Mouse (Mus musculus): ENCODE measurements around the gene BC028528. TPM values are rescaled to one million over a fixed set of nuclear protein-coding genes. Genes with fewer than 3 reads are reported as not detected.

Gene BC028528
- total RNA-seq, 1 experiment: 6.4 TPM

DNA sequence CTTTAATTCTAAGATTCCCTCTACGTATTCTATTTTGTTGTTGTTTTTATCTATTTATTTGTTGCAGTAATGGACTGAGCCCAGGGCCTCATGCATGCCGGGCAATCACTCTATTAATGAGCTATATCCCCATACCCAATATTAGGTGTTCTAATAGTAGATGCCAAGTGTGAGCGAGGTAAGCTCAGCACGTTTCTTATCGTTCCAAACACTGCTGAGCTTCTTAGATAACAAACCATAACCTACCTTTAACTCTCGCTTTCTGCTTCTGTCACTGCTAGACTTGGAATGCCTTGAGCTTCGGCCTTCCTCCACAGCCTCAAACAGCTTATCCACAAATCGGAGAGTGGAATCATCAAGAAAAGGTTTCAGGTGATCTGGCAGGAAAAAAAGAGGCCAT is 40.5 kb downstream of the BC028528 start:
- no peaks in the 10 kb centered on the region for H3K9me3 ChIP-seq (ENCODE audit: control insufficient read depth, insufficient read depth, low read depth, low read length)
- H3K27ac ChIP-seq (ENCODE audit: insufficient read depth, low read depth, low read length, poor library complexity, severe bottlenecking): no peak overlapping the region
- peaks cover 40% of the 10 kb centered on the region for H3K36me3 ChIP-seq (ENCODE audit: control insufficient read depth, insufficient read depth, low read length, poor library complexity, severe bottlenecking)
- H3K4me1 ChIP-seq (ENCODE audit: control insufficient read depth in 2 of 2, insufficient read depth in 2 of 2, low read length in 2 of 2, poor library complexity in 1 of 2): no peaks in the 10 kb centered on the region
- no peak overlapping the region for H3K9ac ChIP-seq (ENCODE audit: insufficient read depth, low read depth, low read length, poor library complexity, severe bottlenecking)
- in situ Hi-C loops (cut with MboI; ENCODE audit: low sequenced_read_pairs in 2 of 2, unreplicated experiment in 2 of 2): no loop called here
- TF ChIP-seq MAFK (IDR thresholded peaks at IDR 0.05; ENCODE audit: insufficient read depth, low read depth, low read length): no peak
- TF ChIP-seq ZNF384 (IDR thresholded peaks at IDR 0.05; ENCODE audit: low read depth, low read length): no peak
- H3K4me3 ChIP-seq (ENCODE audit: insufficient read depth in 1 of 2, low read depth in 1 of 2, low read length in 2 of 2, poor library complexity in 1 of 2, severe bottlenecking in 1 of 2): no peak overlapping the region
- DNase-seq (ENCODE audit: low read depth, low spot score): no peak

DNA sequence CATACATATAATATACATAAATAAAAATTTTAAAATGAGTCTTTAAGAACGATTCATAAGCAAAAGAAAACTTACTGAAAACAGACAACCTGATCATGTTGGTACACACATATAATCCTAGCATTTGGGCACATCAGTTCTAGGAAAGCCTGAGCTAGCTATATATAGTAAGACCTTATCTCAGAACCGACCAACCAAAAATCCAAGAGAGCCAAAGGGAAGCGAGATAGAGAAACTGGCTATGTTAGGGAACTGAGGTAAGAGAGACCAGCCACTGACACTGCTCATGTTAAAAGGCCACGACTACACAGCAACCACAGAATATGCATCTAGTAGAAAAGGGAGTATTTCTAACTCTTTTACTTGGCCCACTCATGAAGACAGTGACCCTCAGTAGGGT is 41.2 kb downstream of the BC028528 start:
- H3K4me1 ChIP-seq (ENCODE audit: control insufficient read depth in 2 of 2, insufficient read depth in 2 of 2, low read length in 2 of 2, poor library complexity in 1 of 2): no peaks in the 10 kb centered on the region
- H3K4me3 ChIP-seq (ENCODE audit: insufficient read depth in 1 of 2, low read depth in 1 of 2, low read length in 2 of 2, poor library complexity in 1 of 2, severe bottlenecking in 1 of 2): no peak overlapping the region
- no peak for DNase-seq (ENCODE audit: low read depth, low spot score)
- H3K9me3 ChIP-seq (ENCODE audit: control insufficient read depth, insufficient read depth, low read depth, low read length): no peaks in the 10 kb centered on the region
- peaks cover 46% of the 10 kb centered on the region for H3K36me3 ChIP-seq (ENCODE audit: control insufficient read depth, insufficient read depth, low read length, poor library complexity, severe bottlenecking)
- in situ Hi-C loops (cut with MboI; ENCODE audit: low sequenced_read_pairs in 2 of 2, unreplicated experiment in 2 of 2): no loop called here
- H3K27ac ChIP-seq (ENCODE audit: insufficient read depth, low read depth, low read length, poor library complexity, severe bottlenecking): no peak overlapping the region
- TF ChIP-seq ZC3H11A (IDR thresholded peaks at IDR 0.05; ENCODE audit: borderline replicate concordance, low read depth, low read length): no peak
- TF ChIP-seq MAFK (IDR thresholded peaks at IDR 0.05; ENCODE audit: insufficient read depth, low read depth, low read length): no peak
- no peak for TF ChIP-seq HCFC1 (IDR thresholded peaks at IDR 0.05; ENCODE audit: borderline replicate concordance, insufficient read depth, low read length)
- TF ChIP-seq CHD2 (IDR thresholded peaks at IDR 0.05; ENCODE audit: low read depth, low read length): no peak
- TF ChIP-seq ZNF384 (IDR thresholded peaks at IDR 0.05; ENCODE audit: low read depth, low read length): no peak
- no peak overlapping the region for H3K9ac ChIP-seq (ENCODE audit: insufficient read depth, low read depth, low read length, poor library complexity, severe bottlenecking)

DNA sequence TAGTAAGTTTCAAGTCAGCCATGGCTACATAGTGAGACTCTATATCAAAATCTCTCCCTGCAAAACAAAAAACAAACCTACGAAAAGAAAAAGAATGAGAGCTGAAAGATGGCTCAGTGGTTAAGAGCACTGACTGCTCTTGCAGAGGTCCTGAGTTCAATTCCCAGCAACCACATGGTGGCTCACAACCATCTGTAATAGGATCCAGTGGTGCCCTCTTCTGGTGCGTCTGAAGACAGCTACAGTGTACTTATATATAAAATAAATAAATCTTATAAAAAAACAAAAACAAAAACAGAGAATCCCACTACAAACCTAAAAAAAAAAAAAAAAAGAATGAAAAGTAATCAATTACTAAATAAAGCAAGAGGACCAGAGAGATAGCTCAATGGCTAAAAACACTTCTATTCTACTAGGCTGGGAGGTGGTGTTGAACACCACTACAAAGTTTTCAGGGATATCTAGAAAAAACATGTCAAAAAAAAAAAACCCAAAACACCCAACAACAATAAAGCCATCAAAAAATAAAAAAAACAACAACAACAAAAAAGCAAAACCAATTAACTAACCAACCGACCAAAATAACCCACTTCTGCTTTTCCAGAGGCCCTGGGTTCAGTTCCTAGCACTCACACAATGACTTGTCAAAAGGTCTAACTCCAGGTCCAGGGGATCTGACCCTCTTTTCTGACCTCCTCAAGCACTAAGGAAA is 49.1 kb downstream of the BC028528 start:
- DNase-seq (ENCODE audit: low read depth, low spot score): no peak
- no peak overlapping the region for H3K4me3 ChIP-seq (ENCODE audit: insufficient read depth in 1 of 2, low read depth in 1 of 2, low read length in 2 of 2, poor library complexity in 1 of 2, severe bottlenecking in 1 of 2)
- no peak overlapping the region for H3K9ac ChIP-seq (ENCODE audit: insufficient read depth, low read depth, low read length, poor library complexity, severe bottlenecking)
- no peaks in the 10 kb centered on the region for H3K9me3 ChIP-seq (ENCODE audit: control insufficient read depth, insufficient read depth, low read depth, low read length)
- no peak overlapping the region for H3K27ac ChIP-seq (ENCODE audit: insufficient read depth, low read depth, low read length, poor library complexity, severe bottlenecking)
- in situ Hi-C loops (cut with MboI; ENCODE audit: low sequenced_read_pairs in 2 of 2, unreplicated experiment in 2 of 2): loop anchor here (25.0 kb wide), 1 partner anchor 505 kb away; no protein-coding TSS in a partner anchor
- H3K36me3 ChIP-seq (ENCODE audit: control insufficient read depth, insufficient read depth, low read length, poor library complexity, severe bottlenecking): peaks cover 35% of the 10 kb centered on the region
- H3K4me1 ChIP-seq (ENCODE audit: control insufficient read depth in 2 of 2, insufficient read depth in 2 of 2, low read length in 2 of 2, poor library complexity in 1 of 2): no peaks in the 10 kb centered on the region
- TF ChIP-seq MAFK (IDR thresholded peaks at IDR 0.05; ENCODE audit: insufficient read depth, low read depth, low read length) (no peak), HCFC1 (IDR thresholded peaks at IDR 0.05; ENCODE audit: borderline replicate concordance, insufficient read depth, low read length) (no peak), ZC3H11A (IDR thresholded peaks at IDR 0.05; ENCODE audit: borderline replicate concordance, low read depth, low read length) (no peak), ZNF384 (IDR thresholded peaks at IDR 0.05; ENCODE audit: low read depth, low read length) (no peak), CHD2 (IDR thresholded peaks at IDR 0.05; ENCODE audit: low read depth, low read length) (no peak)

DNA sequence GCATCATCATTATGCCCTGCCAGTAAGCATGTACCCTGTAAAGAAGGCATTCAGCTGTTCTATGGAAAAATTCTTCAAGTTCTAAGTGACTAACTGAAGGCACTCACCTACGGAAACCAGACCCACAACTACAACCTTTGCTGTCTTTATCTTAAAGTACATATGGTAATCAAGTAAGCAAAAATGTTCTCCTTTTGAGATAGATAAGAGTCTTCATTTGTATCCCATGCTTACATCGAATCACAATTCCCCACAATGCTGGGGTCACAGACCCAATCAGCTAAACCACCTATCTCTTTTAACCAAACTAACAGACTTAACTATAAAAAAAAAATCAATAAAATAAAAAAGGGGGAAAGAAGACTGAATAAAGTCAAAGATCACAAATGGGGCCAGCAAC is 52.6 kb downstream of the BC028528 start:
- in situ Hi-C loops (cut with MboI; ENCODE audit: low sequenced_read_pairs in 2 of 2, unreplicated experiment in 2 of 2): loop anchor here (25.0 kb wide), 1 partner anchor 502 kb away; no protein-coding TSS in a partner anchor
- peaks cover 31% of the 10 kb centered on the region for H3K36me3 ChIP-seq (ENCODE audit: control insufficient read depth, insufficient read depth, low read length, poor library complexity, severe bottlenecking)

More for the DNA sequence above, 52.6 kb downstream of the BC028528 start:
- no peak overlapping the region for H3K9ac ChIP-seq (ENCODE audit: insufficient read depth, low read depth, low read length, poor library complexity, severe bottlenecking)
- H3K27ac ChIP-seq (ENCODE audit: insufficient read depth, low read depth, low read length, poor library complexity, severe bottlenecking): no peak overlapping the region
- H3K4me3 ChIP-seq (ENCODE audit: insufficient read depth in 1 of 2, low read depth in 1 of 2, low read length in 2 of 2, poor library complexity in 1 of 2, severe bottlenecking in 1 of 2): no peak overlapping the region
- no peaks in the 10 kb centered on the region for H3K4me1 ChIP-seq (ENCODE audit: control insufficient read depth in 2 of 2, insufficient read depth in 2 of 2, low read length in 2 of 2, poor library complexity in 1 of 2)
- H3K9me3 ChIP-seq (ENCODE audit: control insufficient read depth, insufficient read depth, low read depth, low read length): no peaks in the 10 kb centered on the region
- DNase-seq (ENCODE audit: low read depth, low spot score): no peak
- TF ChIP-seq CHD2 (IDR thresholded peaks at IDR 0.05; ENCODE audit: low read depth, low read length): no peak
- no peak for TF ChIP-seq ZNF384 (IDR thresholded peaks at IDR 0.05; ENCODE audit: low read depth, low read length)
- no peak for TF ChIP-seq HCFC1 (IDR thresholded peaks at IDR 0.05; ENCODE audit: borderline replicate concordance, insufficient read depth, low read length)
- TF ChIP-seq ZC3H11A (IDR thresholded peaks at IDR 0.05; ENCODE audit: borderline replicate concordance, low read depth, low read length): no peak
- TF ChIP-seq MAFK (IDR thresholded peaks at IDR 0.05; ENCODE audit: insufficient read depth, low read depth, low read length): no peak

Other genes starting within 250 kb of the BC028528 start
- 207 and 253 TPM in 2 replicates for gene Mcl1, start 233.2 kb downstream of the BC028528 start, total RNA-seq (2012; rRNA removed)
- gene Adamtsl4, start 204.1 kb downstream of the BC028528 start, total RNA-seq (2012; rRNA removed): 1.9 and 5.0 TPM in 2 replicates
- 4.1 and 13.4 TPM in 2 replicates for gene Ecm1, start 152.4 kb downstream of the BC028528 start, total RNA-seq (2012; rRNA removed)
- 85.9 and 132 TPM in 2 replicates for gene Tars2, start 131.8 kb downstream of the BC028528 start, total RNA-seq (2012; rRNA removed)
- 14.9 and 16.2 TPM in 2 replicates for gene Rprd2, start 73.1 kb downstream of the BC028528 start, total RNA-seq (2012; rRNA removed)
- 48.6 and 50.5 TPM in 2 replicates for gene Prpf3, start 36.1 kb downstream of the BC028528 start, total RNA-seq (2012; rRNA removed)
- gene Mrps21, start 20.5 kb downstream of the BC028528 start, total RNA-seq (2012; rRNA removed): 198 and 224 TPM in 2 replicates
- gene Ciart, start 9.8 kb downstream of the BC028528 start, total RNA-seq (2012; rRNA removed): 8.6 and 14.1 TPM in 2 replicates
- gene Aph1a, start 2.0 kb upstream of the BC028528 start, total RNA-seq (2012; rRNA removed): 70.9 and 85.9 TPM in 2 replicates
- 2.5 and 4.0 TPM in 2 replicates for gene Car14, start 12.7 kb upstream of the BC028528 start, total RNA-seq (2012; rRNA removed)
- gene Anp32e, start 37.2 kb upstream of the BC028528 start, total RNA-seq (2012; rRNA removed): 40.9 and 50.8 TPM in 2 replicates
- gene Plekho1, start 104.0 kb upstream of the BC028528 start, total RNA-seq (2012; rRNA removed): 12.0 and 19.6 TPM in 2 replicates
- gene Vps45, start 166.5 kb upstream of the BC028528 start, total RNA-seq (2012; rRNA removed): 9.9 and 11.9 TPM in 2 replicates
- 17.6 and 23.2 TPM in 2 replicates for gene Otud7b, start 212.5 kb upstream of the BC028528 start, total RNA-seq (2012; rRNA removed)

Data from ES-E14 (cell line).